Mouse (Mus musculus) bone marrow, adult 2 months (tissue): Measurements from ENCODE around the gene Gm4498. TPM values are rescaled to one million over a fixed set of nuclear protein-coding genes. Genes with fewer than 3 reads are reported as not detected.
"Not testable (repeated sequence)": the region's sequence is repeated elsewhere in the genome, so short reads cannot be mapped to it uniquely, and the experiment has no call there.

Experiments
- H3K27ac ChIP-seq: fragments of 200-500 bp; 2 replicates; pipeline ENCODE4 v1.5.1; 2012; ENCODE audit warnings: low read depth, mild to moderate bottlenecking, control low read depth, inconsistent platforms, low read length; ENCODE audit not compliant: control insufficient read depth, poor library complexity, insufficient read depth
- H3K4me1 ChIP-seq: fragments of 200-500 bp; 2 replicates; pipeline ENCODE4 v1.6.1; 2011; ENCODE audit warnings: low read length; ENCODE audit not compliant: control insufficient read depth, insufficient read depth
- H3K4me3 ChIP-seq: fragments of 200-500 bp; replicated peaks from 2 replicates; pipeline ENCODE3; 2011; ENCODE audit warnings: mild to moderate bottlenecking, low read depth, low read length, control low read depth; ENCODE audit not compliant: control insufficient read depth
- WGBS: fragments of 180-500 bp; shearing (Covaris S2); methylation state at CpG from one replicate; pipeline ENCODE4 v1.1.7; 2018; 5-methylcytosine and 5-hydroxymethylcytosine counted together
- polyA plus RNA-seq: library from polyadenylated mRNA; stranded (reverse); fragments of >200 nt; gene quantifications from 2 replicates; pipeline ENCODE4 v1.2.4, GENCODE M21; 2011; ENCODE audit warnings: low replicate concordance; ENCODE audit not compliant: missing spikeins, insufficient read depth, insufficient read length

The Gm4498 gene
- not detected in 2 replicates for polyA plus RNA-seq

DNA sequence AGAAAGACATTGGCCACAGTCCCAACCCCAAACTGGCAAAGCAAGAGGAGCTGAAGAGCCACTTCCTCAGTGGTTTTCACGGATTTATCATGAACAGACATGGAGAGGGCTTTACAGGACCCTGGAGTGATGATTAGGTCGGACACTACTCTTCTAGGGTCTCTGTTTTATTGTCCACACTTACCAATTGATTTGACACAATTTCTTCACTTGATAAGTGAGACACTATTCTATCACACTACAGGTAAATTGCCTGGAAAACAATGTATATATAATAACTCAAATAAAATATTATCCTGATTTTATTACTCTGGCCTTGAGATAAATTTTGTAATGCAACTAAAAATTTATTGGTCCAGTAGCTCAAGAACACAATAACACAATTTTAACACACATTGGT lies at the start of gene Gm4498:
Gene Gm4498 (minus strand): TSS at position 101 of the 400 bp plus-strand sequence.
- H3K4me1 ChIP-seq, H3K27ac ChIP-seq, H3K4me3 ChIP-seq: not testable (repeated sequence)
- WGBS, result no CpG with 5 or more reads among the region's 2 CpGs

DNA sequence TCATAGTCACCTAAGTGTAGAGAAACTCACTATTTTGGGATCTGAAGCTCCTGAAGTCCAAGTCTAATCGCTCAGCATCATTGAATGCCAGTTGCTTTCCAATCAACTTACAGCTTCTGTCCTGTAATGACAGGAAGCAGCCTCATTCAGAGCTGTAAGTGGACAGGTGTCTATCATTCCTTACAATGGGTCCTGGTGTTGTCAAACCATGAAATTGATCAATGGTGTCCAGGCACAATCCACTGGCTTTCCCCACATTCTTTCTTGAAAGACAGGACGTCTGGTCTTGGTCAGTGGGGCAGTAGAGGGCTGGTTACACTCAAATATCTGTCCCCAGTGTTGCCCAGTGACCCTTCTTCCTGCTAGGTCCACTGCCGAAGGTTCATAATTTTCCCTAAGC lies 29.1 kb upstream of the Gm4498 start, which contains the start of gene Gm5890:
Gene Gm5890 (minus strand): TSS at position 101 of the 400 bp plus-strand sequence.
- WGBS, result no CpG with 5 or more reads among the region's 3 CpGs
- not testable (repeated sequence) for H3K4me3 ChIP-seq, H3K27ac ChIP-seq, H3K4me1 ChIP-seq

DNA sequence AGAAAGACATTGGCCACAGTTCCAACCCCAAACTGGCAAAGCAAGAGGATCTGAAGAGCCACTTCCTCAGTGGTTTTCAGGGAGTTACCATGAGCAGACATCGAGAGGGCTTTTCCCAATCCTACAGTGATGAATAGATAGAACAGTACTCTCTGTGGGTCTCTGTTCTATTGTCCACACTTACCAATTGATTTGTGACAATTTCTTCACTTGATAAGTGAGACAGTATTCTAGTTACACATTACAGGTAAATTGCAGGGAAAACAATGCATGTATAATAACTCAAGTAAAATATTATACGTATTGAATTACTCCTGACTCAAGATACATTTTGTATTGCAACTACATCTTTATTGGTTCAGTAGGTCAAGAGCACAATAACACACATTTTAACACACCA lies 28.1 kb downstream of the Gm4498 start, which contains the start of gene Gm6164:
Gene Gm6164 (minus strand): TSS at position 101 of the 400 bp plus-strand sequence.
- no CpG with 5 or more reads among the region's 2 CpGs for WGBS
- not testable (repeated sequence) for H3K4me3 ChIP-seq

GRCm38 (mm10) chr7:20193410-20193809 lies 40.2 kb downstream of the Gm4498 start, which contains the start of gene Vmn1r95:
TSS of gene Vmn1r95 (plus strand) at chr7:20193710.
- H3K27ac ChIP-seq, H3K4me3 ChIP-seq, H3K4me1 ChIP-seq: not testable (repeated sequence)
- no CpG with 5 or more reads among the region's 3 CpGs for WGBS

More for the DNA sequence above, 28.1 kb downstream of the Gm4498 start, which contains the start of gene Gm6164:
- H3K27ac ChIP-seq, H3K4me1 ChIP-seq: not testable (repeated sequence)

Other genes with a start within 250 kb of the Gm4498 start
- not detected in 2 replicates for gene Nlrp9b, start 242.4 kb downstream of the Gm4498 start, polyA plus RNA-seq
- gene Vmn1r91, start 134.1 kb downstream of the Gm4498 start, polyA plus RNA-seq, result not detected in 2 replicates
- gene Gm16442, start 111.2 kb downstream of the Gm4498 start, polyA plus RNA-seq, result not detected in 2 replicates
- gene Vmn1r93, start 94.7 kb downstream of the Gm4498 start, polyA plus RNA-seq, result not detected in 2 replicates
- not detected in 2 replicates for gene Vmn1r94, start 65.5 kb downstream of the Gm4498 start, polyA plus RNA-seq
- not detected in 2 replicates for gene Vmn1r95, start 40.1 kb downstream of the Gm4498 start, polyA plus RNA-seq
- gene Gm6164, start 28.2 kb downstream of the Gm4498 start, polyA plus RNA-seq, result not detected in 2 replicates
- not detected in 2 replicates for gene Gm5890, start 29.0 kb upstream of the Gm4498 start, polyA plus RNA-seq
- not detected in 2 replicates for gene Gm4133, start 100.2 kb upstream of the Gm4498 start, polyA plus RNA-seq
- not detected in 2 replicates for gene Gm5728, start 141.6 kb upstream of the Gm4498 start, polyA plus RNA-seq
- not detected in 2 replicates for gene Vmn1r100, start 184.1 kb upstream of the Gm4498 start, polyA plus RNA-seq
- gene Vmn1r101, start 208.8 kb upstream of the Gm4498 start, polyA plus RNA-seq, result not detected in 2 replicates
- not detected in 2 replicates for gene Gm10670, start 241.1 kb upstream of the Gm4498 start, polyA plus RNA-seq